Mouse (Mus musculus) midbrain, embryonic 11.5 days (tissue): ENCODE data around the gene Nelfe. TPM values are rescaled to one million over a fixed set of nuclear protein-coding genes. Genes with fewer than 3 reads are reported as not detected.
"Not testable (repeated sequence)": the region's sequence is repeated elsewhere in the genome, so short reads cannot be mapped to it uniquely, and the experiment has no call there.

ENCODE experiments used
- ATAC-seq: fragments of 200-750 bp; cut with Nextera tagmentation; 2 replicates; pipeline ENCODE4 v1.8.0; 2017; ENCODE audit warnings: moderate TSS enrichment, moderate library complexity; ENCODE audit not compliant: low FRiP score
- DNase-seq: peaks from one replicate; pipeline ENCODE4 v3.0.0; 2015; ENCODE audit warnings: low spot score; ENCODE audit errors: missing footprints
- H3K27ac ChIP-seq: fragments of 300-500 bp; sonication (generic); 2 replicates; pipeline ENCODE4 v1.5.1; 2014; ENCODE audit warnings: low read depth, low read length
- H3K27me3 ChIP-seq: fragments of 300-500 bp; sonication (generic); 2 replicates; pipeline ENCODE4 v1.6.1; 2014; ENCODE audit warnings: mild to moderate bottlenecking, low read length, moderate library complexity, mixed read lengths; ENCODE audit not compliant: control insufficient read depth, insufficient read depth
- H3K36me3 ChIP-seq: fragments of 300-500 bp; sonication (generic); 2 replicates; pipeline ENCODE4 v1.6.1; 2014; ENCODE audit warnings: mild to moderate bottlenecking, low read length, moderate library complexity, mixed read lengths; ENCODE audit not compliant: control insufficient read depth, insufficient read depth
- H3K4me1 ChIP-seq: fragments of 300-500 bp; sonication (generic); 2 replicates; pipeline ENCODE4 v1.6.1; 2014; ENCODE audit warnings: low read length; ENCODE audit not compliant: control insufficient read depth, insufficient read depth
- H3K4me2 ChIP-seq: fragments of 300-500 bp; sonication (generic); 2 replicates; pipeline ENCODE4 v1.6.1; 2014; ENCODE audit warnings: mild to moderate bottlenecking, moderate library complexity
- H3K4me3 ChIP-seq: fragments of 300-500 bp; sonication (generic); 2 replicates; pipeline ENCODE4 v1.5.1; 2014; ENCODE audit warnings: low read depth, low read length
- H3K9ac ChIP-seq: fragments of 300-500 bp; sonication (generic); 2 replicates; pipeline ENCODE4 v1.6.1; 2014; ENCODE audit warnings: low read length
- H3K9me3 ChIP-seq: fragments of 300-500 bp; sonication (generic); 2 replicates; pipeline ENCODE4 v1.6.1; 2016; ENCODE audit warnings: low read length; ENCODE audit not compliant: control insufficient read depth
- WGBS: fragments of 180-500 bp; shearing (Covaris S2); extraction: QIAGEN DNeasy Blood & Tissue Kit; methylation state at CpG from one replicate; pipeline ENCODE4 v1.1.7; 2014; 5-methylcytosine and 5-hydroxymethylcytosine counted together
- polyA plus RNA-seq: library from polyadenylated mRNA; unstranded; fragments of >200 nt; fragmentation: Nextera tagmentation; extraction: Ambion mirVana; gene quantifications from 2 replicates; pipeline ENCODE4 v1.2.1, GENCODE M21; 2014

Gene Nelfe
- polyA plus RNA-seq, 1 experiment from 2014 or later = 125 TPM

GRCm38 (mm10) chr17:34895724-34896123 lies 45.5 kb downstream of the Nelfe start:
- Histone ChIP-seq H3K4me2 (peak overlapping the region; percentile 66), H3K27ac (no peak overlapping the region), H3K4me3 (peak overlapping the region; percentile 86), H3K9ac (peak overlapping the region; percentile 97), H3K27me3 (no peaks in the 10 kb centered on the region), H3K9me3 (no peaks in the 10 kb centered on the region), H3K36me3 (peaks cover 9% of the 10 kb centered on the region), H3K4me1 (peaks cover 26% of the 10 kb centered on the region)
- WGBS = 93% methylated on average over 15 of the region's 15 CpGs
- ATAC-seq = no peak
- peak; percentile 89 for DNase-seq

- no peak overlapping the region for H3K9ac ChIP-seq
- peak overlapping the region; percentile 4; the same call in 1 of the 2 replicates for H3K4me3 ChIP-seq
- H3K36me3 ChIP-seq = peaks cover 9% of the 10 kb centered on the region
- H3K27me3 ChIP-seq = no peaks in the 10 kb centered on the region
- no peaks in the 10 kb centered on the region for H3K9me3 ChIP-seq
- H3K4me2 ChIP-seq = no peak overlapping the region
- ATAC-seq (no peak), DNase-seq (no peak)
- WGBS = 88% methylated on average over 17 of the region's 17 CpGs
- H3K4me1 ChIP-seq = peaks cover 26% of the 10 kb centered on the region
- H3K27ac ChIP-seq = no peak overlapping the region
Measured at GRCm38 (mm10) chr17:34896366-34896765, 46.2 kb downstream of the Nelfe start.

GRCm38 (mm10) chr17:34897373-34898159 lies 47.4 kb downstream of the Nelfe start:
- ATAC-seq (no peak), DNase-seq (peak; percentile 94)
- WGBS = 21% methylated on average over 10 of the region's 10 CpGs
- peaks cover 26% of the 10 kb centered on the region for H3K4me1 ChIP-seq
- H3K9ac ChIP-seq = peak overlapping the region; percentile 99
- peak overlapping the region; percentile 92 for H3K27ac ChIP-seq
- H3K27me3 ChIP-seq = no peaks in the 10 kb centered on the region
- H3K9me3 ChIP-seq = no peaks in the 10 kb centered on the region
- H3K36me3 ChIP-seq = peaks cover 12% of the 10 kb centered on the region
- peak overlapping the region; percentile 98 for H3K4me2 ChIP-seq
- peak overlapping the region; percentile 95 for H3K4me3 ChIP-seq

GRCm38 (mm10) chr17:34898160-34898586 lies 48.0 kb downstream of the Nelfe start, which contains the start of the genes C2 and Ehmt2:
TSS of gene C2 (minus strand) at chr17:34898265.
TSS of gene Ehmt2 (plus strand) at chr17:34898469.
- H3K9me3 ChIP-seq = no peaks in the 10 kb centered on the region
- no peaks in the 10 kb centered on the region for H3K27me3 ChIP-seq
- ATAC-seq = peak; percentile 28
- peak within 1 kb of the TSS; percentile 92 for H3K27ac ChIP-seq
- peak within 1 kb of the TSS; percentile 98 for H3K4me2 ChIP-seq
- H3K4me3 ChIP-seq = peak within 1 kb of the TSS; percentile 95
- peak within 1 kb of the TSS; percentile 99 for H3K9ac ChIP-seq
- H3K36me3 ChIP-seq = peaks cover 16% of the 10 kb centered on the region
- peak; percentile 97 for DNase-seq
- peaks cover 26% of the 10 kb centered on the region for H3K4me1 ChIP-seq
- under 1% methylated on average over 30 of the region's 44 CpGs for WGBS

- H3K4me2 ChIP-seq = peak overlapping the region; percentile 98
- DNase-seq = peak; percentile 94
- 1% methylated on average over 22 of the region's 47 CpGs for WGBS
- H3K27ac ChIP-seq = peak overlapping the region; percentile 92
- H3K36me3 ChIP-seq = peaks cover 18% of the 10 kb centered on the region
- peak overlapping the region; percentile 99 for H3K9ac ChIP-seq
- H3K4me3 ChIP-seq = peak overlapping the region; percentile 95
- H3K9me3 ChIP-seq = no peaks in the 10 kb centered on the region
- H3K4me1 ChIP-seq = peaks cover 22% of the 10 kb centered on the region
- no peaks in the 10 kb centered on the region for H3K27me3 ChIP-seq
- ATAC-seq = peak; percentile 9; the same call in 1 of the 2 replicates
Measured at GRCm38 (mm10) chr17:34898706-34899052, 48.5 kb downstream of the Nelfe start.

GRCm38 (mm10) chr17:34899053-34899889 lies 49.1 kb downstream of the Nelfe start:
- Histone ChIP-seq H3K4me1 (peaks cover 21% of the 10 kb centered on the region), H3K27ac (peak overlapping the region; percentile 92), H3K9ac (peak overlapping the region; percentile 99), H3K9me3 (no peaks in the 10 kb centered on the region), H3K4me2 (peak overlapping the region; percentile 98), H3K27me3 (no peaks in the 10 kb centered on the region), H3K36me3 (peaks cover 20% of the 10 kb centered on the region), H3K4me3 (peak overlapping the region; percentile 95)
- under 1% methylated on average over 39 of the region's 45 CpGs for WGBS
- ATAC-seq (peak; percentile 19), DNase-seq (peak; percentile 95)

GRCm38 (mm10) chr17:34899890-34900243 lies 49.7 kb downstream of the Nelfe start:
- Histone ChIP-seq H3K36me3 (peaks cover 24% of the 10 kb centered on the region), H3K9ac (peak overlapping the region; percentile 99), H3K4me3 (peak overlapping the region; percentile 95), H3K27me3 (no peaks in the 10 kb centered on the region), H3K4me2 (peak overlapping the region; percentile 98), H3K27ac (no peak overlapping the region), H3K9me3 (no peaks in the 10 kb centered on the region), H3K4me1 (peaks cover 21% of the 10 kb centered on the region)
- DNase-seq (no peak), ATAC-seq (no peak)
- 7% methylated on average over 5 of the region's 5 CpGs for WGBS

- H3K9me3 ChIP-seq, H3K4me2 ChIP-seq, DNase-seq, H3K27ac ChIP-seq, H3K4me3 ChIP-seq, H3K27me3 ChIP-seq, H3K9ac ChIP-seq, ATAC-seq: not testable (repeated sequence)
- Histone ChIP-seq H3K4me1 (peaks cover 13% of the 10 kb centered on the region), H3K36me3 (peaks cover 31% of the 10 kb centered on the region)
Measured at GRCm38 (mm10) chr17:34900826-34901225, 50.6 kb downstream of the Nelfe start.

- not testable (repeated sequence) for H3K27me3 ChIP-seq, DNase-seq, H3K4me1 ChIP-seq, ATAC-seq, H3K9ac ChIP-seq, H3K27ac ChIP-seq, H3K4me2 ChIP-seq, H3K4me3 ChIP-seq, H3K9me3 ChIP-seq
- H3K36me3 ChIP-seq = peaks cover 35% of the 10 kb centered on the region
- WGBS = 91% methylated on average over 8 of the region's 10 CpGs
Measured at GRCm38 (mm10) chr17:34901948-34902347, 51.8 kb downstream of the Nelfe start.
